Mouse (Mus musculus): Measurements from ENCODE around the gene Ptprr.

- TF ChIP-seq CTCF (IDR thresholded peaks at IDR 0.05; ENCODE audit: borderline replicate concordance, insufficient read depth, low read depth, low read length) (peak; percentile 50; the same call in 1 of the 2 replicates), POLR2A (IDR thresholded peaks at IDR 0.05; ENCODE audit: borderline replicate concordance, insufficient read depth, low read length) (no peak)
These were observed 179.5 kb downstream of the Ptprr start for GRCm38 (mm10) chr10:116197416-116197939.
